Mouse (Mus musculus) kidney, postnatal 4 days (tissue): ENCODE measurements around the gene Slc18a3.

Experiments used
- DNase-seq, 2 experiments: peaks; one replicate each; pipeline ENCODE4 v3.0.0; 2021; ENCODE audit warnings: mixed read lengths in 2 of 2

Gene Slc18a3

GRCm38 (mm10) chr14:32452552-32452951 is 12.1 kb downstream of the Slc18a3 start:
- no peak for DNase-seq

GRCm38 (mm10) chr14:32446989-32447388 is 17.7 kb downstream of the Slc18a3 start:
- DNase-seq, result no peak

- DNase-seq, result no peak
Measured at GRCm38 (mm10) chr14:32443446-32443845, 21.2 kb downstream of the Slc18a3 start.

- no peak for DNase-seq
Measured at GRCm38 (mm10) chr14:32439744-32440143, 24.9 kb downstream of the Slc18a3 start.

- no peak for DNase-seq
Measured at GRCm38 (mm10) chr14:32439316-32439715, 25.3 kb downstream of the Slc18a3 start.

GRCm38 (mm10) chr14:32437352-32437793 is 27.3 kb downstream of the Slc18a3 start:
- DNase-seq, result peak in 1 of 2 experiments; percentile 17

GRCm38 (mm10) chr14:32429030-32429602 is 35.5 kb downstream of the Slc18a3 start:
- DNase-seq, result no peak

GRCm38 (mm10) chr14:32423946-32424345 is 40.7 kb downstream of the Slc18a3 start:
- no peak for DNase-seq

- DNase-seq, result peak; percentile 14 to 23
Measured at GRCm38 (mm10) chr14:32418747-32419146, 45.9 kb downstream of the Slc18a3 start.
